Comparison of ENCODE assay signal across 21 mouse cellular contexts in genomic region chr7:87122516-87122915, GRCm38 (mm10).
DNase-seq lines count a peak whose midpoint lies in the region; ATAC-seq lines count a peak whose summit lies in the region.
"Had no signal": no experiment of that assay in that cellular context is flagged by ENCODE, and none has a peak within 500 bp of the region (broad histone marks: within the 10 kb centered on the region; RNA-seq: fewer than 3 reads in every experiment).

No protein-coding gene starts in this region.

- WGBS in kidney, embryonic 16.5 days = 88% methylated on average over 1 of the region's 1 CpGs

- H3K4me2 ChIP-seq in kidney, embryonic 16.5 days (replicated peaks; ENCODE audit: low read depth, low read length) = no peak overlapping the region
- H3K4me2 ChIP-seq: forebrain, embryonic 13.5 days; heart, embryonic 11.5 days; hindbrain, embryonic 12.5 days; hindbrain, embryonic 15.5 days had no signal

- DNase-seq in kidney, adult 8-10 months = peak; percentile 42 to 82
- DNase-seq in kidney, postnatal 4 days = no peak
- DNase-seq in kidney, postnatal 14 days = peak; percentile 28
- DNase-seq in kidney, postnatal 36 days = peak; percentile 28 to 65
- no peak for DNase-seq in lung, postnatal 14 days
- DNase-seq: adrenal gland, adult 8-10 months; adrenal gland, postnatal 36 days; cerebellum, adult 18-20 months; cerebellum, adult 9-10 months; cerebellum, postnatal 14 days; gastrocnemius, postnatal 10 days; gastrocnemius, postnatal 36 days had no signal

- no peaks in the 10 kb centered on the region for H3K4me1 ChIP-seq in kidney, embryonic 16.5 days (ENCODE audit: insufficient read depth, low read length)
- H3K4me1 ChIP-seq: forebrain, embryonic 10.5 days; forebrain, embryonic 13.5 days; hindbrain, embryonic 12.5 days; hindbrain, embryonic 15.5 days had no signal

- no peak overlapping the region for H3K27ac ChIP-seq in kidney, embryonic 16.5 days (ENCODE audit: low read length)
- H3K27ac ChIP-seq: forebrain, embryonic 10.5 days; forebrain, embryonic 13.5 days; hindbrain, embryonic 12.5 days; hindbrain, embryonic 15.5 days had no signal

- H3K9ac ChIP-seq in kidney, embryonic 16.5 days (replicated peaks; ENCODE audit: low read length) = no peak overlapping the region
- H3K9ac ChIP-seq: forebrain, embryonic 13.5 days; hindbrain, embryonic 12.5 days; hindbrain, embryonic 15.5 days had no signal

- no peaks in the 10 kb centered on the region for H3K27me3 ChIP-seq in kidney, embryonic 16.5 days (ENCODE audit: insufficient read depth, low read length)
- H3K27me3 ChIP-seq: forebrain, embryonic 13.5 days; hindbrain, embryonic 12.5 days; hindbrain, embryonic 15.5 days had no signal

- ATAC-seq in kidney, embryonic 16.5 days (ENCODE audit: low FRiP score, low TSS enrichment) = no peak
- ATAC-seq: activated CD4-positive, CD25-positive, alpha-beta regulatory T cell, adult 4 months; CD4-positive, CD25-positive, alpha-beta regulatory T cell, adult 4 months; forebrain, embryonic 13.5 days; forebrain, embryonic 16.5 days had no signal

- H3K4me3 ChIP-seq in kidney, embryonic 16.5 days (ENCODE audit: low read length) = no peak overlapping the region
- H3K4me3 ChIP-seq: forebrain, embryonic 10.5 days; forebrain, embryonic 13.5 days; hindbrain, embryonic 12.5 days; hindbrain, embryonic 15.5 days had no signal

- no peaks in the 10 kb centered on the region for H3K9me3 ChIP-seq in kidney, embryonic 16.5 days (ENCODE audit: low read length)
- H3K9me3 ChIP-seq: forebrain, embryonic 10.5 days; forebrain, embryonic 13.5 days; hindbrain, embryonic 12.5 days; hindbrain, embryonic 15.5 days had no signal

- no peaks in the 10 kb centered on the region for H3K36me3 ChIP-seq in kidney, embryonic 16.5 days (ENCODE audit: insufficient read depth, low read length)
- H3K36me3 ChIP-seq: forebrain, embryonic 10.5 days; hindbrain, embryonic 12.5 days; hindbrain, embryonic 15.5 days had no signal

Comparison
In these comparisons a context has a peak if more than half of its experiments do, and no peak if none do; other contexts are left out.
1. DNase-seq: peak in kidney, adult 8-10 months (2 of 2), kidney, postnatal 14 days (single experiment) and kidney, postnatal 36 days (2 of 2); none in kidney, postnatal 4 days (0 of 2) and lung, postnatal 14 days (single experiment).